Mouse (Mus musculus): Measurements from ENCODE around the gene Cipc. TPM values are rescaled to one million over a fixed set of nuclear protein-coding genes. Genes with fewer than 3 reads are reported as not detected.

Cipc gene
- polyA plus RNA-seq, 1 experiment from 2014 or later = 33.5 TPM

DNA sequence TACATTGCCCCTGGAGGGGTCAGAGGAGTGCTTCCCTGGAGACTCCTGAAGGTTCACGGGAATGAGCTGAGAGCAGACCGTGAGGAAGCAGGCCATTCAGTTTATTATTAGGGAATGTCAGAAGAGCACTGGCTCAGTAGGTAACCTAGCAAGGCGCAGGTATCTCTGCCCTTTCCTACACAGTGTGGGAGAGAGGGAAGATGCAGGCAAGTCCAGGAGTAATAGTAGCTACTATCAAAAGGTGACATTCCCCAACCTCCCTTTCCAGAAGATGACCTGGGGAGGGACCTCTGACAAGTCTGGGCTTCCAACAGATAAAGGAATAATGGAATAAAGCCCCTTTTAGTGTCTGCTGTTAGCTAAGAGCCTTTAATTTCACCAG is 22.4 kb downstream of the Cipc start:
- no peak overlapping the region for H3K4me2 ChIP-seq (ENCODE audit: low read depth, low read length)
- WGBS = 68% methylated on average over 3 of the region's 3 CpGs
- no peaks in the 10 kb centered on the region for H3K4me1 ChIP-seq (ENCODE audit: control insufficient read depth, insufficient read depth, low read length)
- ATAC-seq (replicated peaks; ENCODE audit: insufficient number of reproducible peaks, low FRiP score, low TSS enrichment, low read depth) (no peak), DNase-seq (ENCODE audit: low spot score) (no peak)
- no peaks in the 10 kb centered on the region for H3K27me3 ChIP-seq (ENCODE audit: control insufficient read depth, insufficient read depth, low read length)
- no peaks in the 10 kb centered on the region for H3K36me3 ChIP-seq (replicated peaks; ENCODE audit: control insufficient read depth, insufficient read depth, low read depth, low read length)
- H3K27ac ChIP-seq (replicated peaks; ENCODE audit: low read depth, low read length) = no peak overlapping the region
- H3K4me3 ChIP-seq (ENCODE audit: low read depth, low read length) = no peak overlapping the region
- H3K9ac ChIP-seq (replicated peaks; ENCODE audit: low read length) = no peak overlapping the region
- H3K9me3 ChIP-seq (replicated peaks; ENCODE audit: control insufficient read depth, low read length) = no peaks in the 10 kb centered on the region

DNA sequence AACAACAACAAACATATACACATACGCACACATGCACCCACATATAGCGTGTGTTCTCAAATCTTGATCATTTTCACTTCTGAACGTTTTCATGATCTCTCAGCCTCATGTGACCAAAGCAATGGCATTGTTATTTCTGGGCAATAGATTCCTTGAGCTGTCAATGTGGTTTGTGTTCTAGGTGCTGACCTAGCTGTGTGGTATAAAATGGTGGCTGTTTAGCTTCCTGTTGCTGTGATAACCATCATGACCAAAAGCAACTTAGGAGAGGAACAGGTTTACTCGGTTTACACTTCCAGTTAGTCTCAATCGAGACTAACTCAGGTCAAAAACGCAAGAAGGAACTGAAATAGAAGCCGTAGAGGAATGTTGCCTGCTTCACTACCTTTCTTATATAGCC is 24.2 kb downstream of the Cipc start:
- WGBS = 89% methylated on average over 7 of the region's 7 CpGs

DNA sequence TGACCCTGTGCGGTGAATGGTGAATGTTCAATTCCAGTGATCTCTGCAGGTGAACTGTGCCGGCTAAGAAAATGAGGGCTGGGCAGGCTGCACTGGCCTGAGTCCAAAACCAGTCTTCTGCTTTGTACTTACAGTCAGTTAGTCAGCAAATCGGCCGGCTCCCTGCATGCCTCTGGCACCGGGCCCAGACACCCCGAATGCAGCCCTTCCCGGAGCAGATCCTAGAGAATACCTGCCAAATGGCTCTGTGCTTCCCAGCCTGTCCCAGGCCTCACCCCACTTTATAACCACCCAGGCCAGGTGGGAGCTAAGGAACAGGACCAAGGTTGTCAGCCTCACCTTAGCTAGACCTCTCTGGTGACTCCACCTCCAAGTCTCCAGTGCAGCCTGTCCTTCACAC is 26.4 kb downstream of the Cipc start:
- DNase-seq (ENCODE audit: low spot score) = no peak
- H3K36me3 ChIP-seq (replicated peaks; ENCODE audit: control insufficient read depth, insufficient read depth, low read depth, low read length) = no peaks in the 10 kb centered on the region
- H3K4me3 ChIP-seq (ENCODE audit: low read depth, low read length) = no peak overlapping the region
- no peak overlapping the region for H3K4me2 ChIP-seq (ENCODE audit: low read depth, low read length)
- no peak overlapping the region for H3K27ac ChIP-seq (replicated peaks; ENCODE audit: low read depth, low read length)
- WGBS = 75% methylated on average over 7 of the region's 7 CpGs
- H3K27me3 ChIP-seq (ENCODE audit: control insufficient read depth, insufficient read depth, low read length) = peaks cover 2% of the 10 kb centered on the region; the same call in 1 of the 2 replicates
- H3K9me3 ChIP-seq (replicated peaks; ENCODE audit: control insufficient read depth, low read length) = no peaks in the 10 kb centered on the region
- no peak for ATAC-seq (replicated peaks; ENCODE audit: insufficient number of reproducible peaks, low FRiP score, low TSS enrichment, low read depth)
- no peaks in the 10 kb centered on the region; the same call in 1 of the 2 replicates for H3K4me1 ChIP-seq (ENCODE audit: control insufficient read depth, insufficient read depth, low read length)
- no peak overlapping the region for H3K9ac ChIP-seq (replicated peaks; ENCODE audit: low read length)

More for the DNA sequence above, 24.2 kb downstream of the Cipc start:
- ATAC-seq (replicated peaks; ENCODE audit: insufficient number of reproducible peaks, low FRiP score, low TSS enrichment, low read depth) (no peak), DNase-seq (ENCODE audit: low spot score) (no peak)
- Histone ChIP-seq H3K4me2 (ENCODE audit: low read depth, low read length) (no peak overlapping the region), H3K4me1 (ENCODE audit: control insufficient read depth, insufficient read depth, low read length) (no peaks in the 10 kb centered on the region; the same call in 1 of the 2 replicates), H3K36me3 (replicated peaks; ENCODE audit: control insufficient read depth, insufficient read depth, low read depth, low read length) (no peaks in the 10 kb centered on the region), H3K27me3 (ENCODE audit: control insufficient read depth, insufficient read depth, low read length) (peaks cover 2% of the 10 kb centered on the region; the same call in 1 of the 2 replicates), H3K4me3 (ENCODE audit: low read depth, low read length) (no peak overlapping the region), H3K27ac (replicated peaks; ENCODE audit: low read depth, low read length) (no peak overlapping the region), H3K9ac (replicated peaks; ENCODE audit: low read length) (no peak overlapping the region), H3K9me3 (replicated peaks; ENCODE audit: control insufficient read depth, low read length) (no peaks in the 10 kb centered on the region)

DNA sequence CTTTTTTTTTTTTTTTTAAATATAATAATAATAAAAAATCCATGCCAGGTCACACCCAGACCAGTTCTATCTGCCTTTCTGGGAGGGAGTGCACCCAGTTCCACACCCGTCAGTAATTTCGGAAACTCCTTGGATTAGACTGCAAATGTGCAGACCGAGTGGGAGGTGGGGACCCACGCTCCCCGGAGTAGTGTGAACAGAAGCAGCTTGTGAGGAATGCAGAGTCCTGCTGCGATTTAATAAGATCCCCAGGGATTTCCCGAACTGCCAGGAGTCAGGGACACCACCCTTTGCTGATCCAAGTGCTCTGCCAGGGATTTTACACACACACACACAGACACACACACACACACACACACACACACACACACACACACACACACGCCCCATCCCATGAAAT is 26.9 kb downstream of the Cipc start:
- Histone ChIP-seq H3K9ac (replicated peaks; ENCODE audit: low read length) (no peak overlapping the region), H3K4me3 (ENCODE audit: low read depth, low read length) (no peak overlapping the region), H3K27ac (replicated peaks; ENCODE audit: low read depth, low read length) (no peak overlapping the region), H3K4me2 (ENCODE audit: low read depth, low read length) (no peak overlapping the region), H3K27me3 (ENCODE audit: control insufficient read depth, insufficient read depth, low read length) (peaks cover 2% of the 10 kb centered on the region; the same call in 1 of the 2 replicates), H3K4me1 (ENCODE audit: control insufficient read depth, insufficient read depth, low read length) (no peaks in the 10 kb centered on the region; the same call in 1 of the 2 replicates), H3K36me3 (replicated peaks; ENCODE audit: control insufficient read depth, insufficient read depth, low read depth, low read length) (no peaks in the 10 kb centered on the region), H3K9me3 (replicated peaks; ENCODE audit: control insufficient read depth, low read length) (no peaks in the 10 kb centered on the region)
- WGBS = 30% methylated on average over 8 of the region's 8 CpGs
- DNase-seq (ENCODE audit: low spot score) (no peak), ATAC-seq (replicated peaks; ENCODE audit: insufficient number of reproducible peaks, low FRiP score, low TSS enrichment, low read depth) (no peak)

DNA sequence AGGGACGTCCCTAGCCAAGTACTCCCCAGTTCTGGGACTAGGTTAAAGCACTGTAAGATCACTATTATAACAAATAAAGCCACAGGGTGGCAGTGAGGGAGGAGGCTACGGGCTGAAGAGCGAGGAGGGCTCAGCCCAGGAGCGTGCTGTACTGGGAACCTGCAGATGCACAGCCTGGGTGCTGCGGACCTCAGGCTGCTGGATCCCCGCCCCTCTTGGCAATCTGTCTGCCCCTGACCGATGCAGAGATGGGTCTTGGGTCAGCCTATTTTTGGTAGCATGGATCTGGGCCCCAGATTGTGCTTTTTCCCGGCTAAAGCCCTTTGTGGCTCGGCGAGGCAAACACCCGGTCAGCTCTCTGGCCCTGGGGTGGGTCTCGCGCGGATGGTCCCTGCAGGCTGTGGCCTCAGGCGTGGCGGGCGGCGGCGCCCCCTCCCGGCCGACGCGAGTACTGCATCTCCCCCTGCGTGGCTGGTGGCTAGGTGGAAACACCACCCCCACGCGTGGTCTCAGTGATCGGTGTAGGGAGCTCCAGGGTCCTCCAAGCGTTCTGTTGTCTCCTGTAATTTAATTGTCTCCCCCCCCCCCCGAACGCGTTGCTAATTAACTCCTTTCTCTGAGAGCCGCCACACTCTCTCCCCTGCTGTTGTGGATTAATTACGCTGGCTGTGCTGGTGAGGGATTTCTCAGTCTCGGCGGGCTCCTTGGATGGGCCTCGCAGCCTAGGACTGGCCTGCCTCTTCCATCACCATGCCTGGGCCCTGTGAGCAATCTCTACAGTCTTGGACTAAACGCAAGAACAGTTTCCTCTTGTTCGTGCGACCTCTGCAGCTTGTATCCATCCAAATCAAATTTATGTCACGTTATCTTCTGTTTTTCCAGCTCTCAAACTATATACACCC is 27.8 kb downstream of the Cipc start:
- H3K27me3 ChIP-seq (ENCODE audit: control insufficient read depth, insufficient read depth, low read length) = peaks cover 2% of the 10 kb centered on the region; the same call in 1 of the 2 replicates
- peak overlapping the region; percentile 26; the same call in 1 of the 2 replicates for H3K4me3 ChIP-seq (ENCODE audit: low read depth, low read length)
- peak overlapping the region; percentile 34 for H3K9ac ChIP-seq (replicated peaks; ENCODE audit: low read length)
- H3K9me3 ChIP-seq (replicated peaks; ENCODE audit: control insufficient read depth, low read length) = no peaks in the 10 kb centered on the region
- H3K36me3 ChIP-seq (replicated peaks; ENCODE audit: control insufficient read depth, insufficient read depth, low read depth, low read length) = no peaks in the 10 kb centered on the region
- H3K4me1 ChIP-seq (ENCODE audit: control insufficient read depth, insufficient read depth, low read length) = no peaks in the 10 kb centered on the region; the same call in 1 of the 2 replicates
- DNase-seq (ENCODE audit: low spot score) (peak; percentile 64), ATAC-seq (replicated peaks; ENCODE audit: insufficient number of reproducible peaks, low FRiP score, low TSS enrichment, low read depth) (peak; percentile 49)
- no peak overlapping the region for H3K27ac ChIP-seq (replicated peaks; ENCODE audit: low read depth, low read length)
- WGBS = 6% methylated on average over 40 of the region's 40 CpGs
- peak overlapping the region; percentile 52 for H3K4me2 ChIP-seq (ENCODE audit: low read depth, low read length)

DNA sequence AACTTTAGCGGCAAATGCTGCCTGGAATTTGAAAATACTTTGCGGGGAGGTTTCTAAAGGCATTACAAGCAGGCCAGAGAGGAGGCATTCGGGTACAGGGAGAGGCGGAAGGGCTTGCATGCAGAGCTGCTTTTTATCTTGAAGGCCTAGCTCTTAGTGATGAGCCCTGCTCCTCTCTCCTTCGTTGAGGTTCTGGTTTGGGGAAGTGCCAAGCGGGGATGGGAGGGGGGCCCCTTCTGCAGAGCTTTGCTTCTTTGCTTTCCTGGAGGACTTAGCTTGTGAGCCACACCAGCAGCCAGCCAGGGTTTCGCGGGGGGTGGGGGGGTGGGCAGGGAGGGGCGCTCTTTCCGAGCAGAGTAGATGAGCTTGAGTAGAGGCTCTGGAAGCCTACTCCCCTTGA is 28.9 kb downstream of the Cipc start:
- no peaks in the 10 kb centered on the region; the same call in 1 of the 2 replicates for H3K4me1 ChIP-seq (ENCODE audit: control insufficient read depth, insufficient read depth, low read length)
- no peaks in the 10 kb centered on the region for H3K36me3 ChIP-seq (replicated peaks; ENCODE audit: control insufficient read depth, insufficient read depth, low read depth, low read length)
- H3K27ac ChIP-seq (replicated peaks; ENCODE audit: low read depth, low read length) = no peak overlapping the region
- H3K4me3 ChIP-seq (ENCODE audit: low read depth, low read length) = no peak overlapping the region
- DNase-seq (ENCODE audit: low spot score) = no peak
- H3K27me3 ChIP-seq (ENCODE audit: control insufficient read depth, insufficient read depth, low read length) = peaks cover 2% of the 10 kb centered on the region; the same call in 1 of the 2 replicates
- ATAC-seq (replicated peaks; ENCODE audit: insufficient number of reproducible peaks, low FRiP score, low TSS enrichment, low read depth) = no peak
- WGBS = 43% methylated on average over 10 of the region's 10 CpGs
- H3K9ac ChIP-seq (replicated peaks; ENCODE audit: low read length) = no peak overlapping the region
- no peaks in the 10 kb centered on the region for H3K9me3 ChIP-seq (replicated peaks; ENCODE audit: control insufficient read depth, low read length)
- H3K4me2 ChIP-seq (ENCODE audit: low read depth, low read length) = no peak overlapping the region

DNA sequence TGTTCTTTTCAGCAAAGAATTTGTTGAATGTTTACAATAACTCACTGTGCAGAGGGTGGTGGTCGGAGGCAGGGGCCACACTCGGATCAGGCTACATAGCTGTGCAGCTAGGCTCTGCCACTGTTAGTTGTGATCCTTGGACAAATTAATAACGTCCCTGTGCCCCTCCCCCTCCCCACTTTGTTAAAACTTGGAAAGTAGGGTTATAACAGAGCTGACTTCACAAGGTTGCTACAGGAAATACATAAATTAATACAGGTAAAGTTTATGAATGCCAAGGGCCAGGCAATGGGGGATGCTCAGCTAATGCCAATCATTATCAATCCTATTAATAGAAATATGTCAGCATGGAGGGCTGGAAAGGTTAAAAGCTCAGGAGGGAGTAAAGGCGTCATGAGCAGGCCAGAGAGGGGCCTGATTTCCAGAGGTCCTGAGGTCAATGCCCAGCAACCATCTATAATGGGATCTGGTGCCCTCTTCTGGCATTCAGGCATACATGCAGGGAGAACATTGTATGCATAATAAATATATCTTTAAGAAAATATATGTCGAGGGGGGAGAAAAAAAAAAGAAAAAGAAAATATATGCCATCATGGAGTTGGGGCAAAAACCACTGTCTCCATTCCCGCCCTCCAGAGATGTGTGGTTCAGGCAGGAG is 29.8 kb downstream of the Cipc start:
- H3K4me1 ChIP-seq (ENCODE audit: control insufficient read depth, insufficient read depth, low read length) = no peaks in the 10 kb centered on the region; the same call in 1 of the 2 replicates
- ATAC-seq (replicated peaks; ENCODE audit: insufficient number of reproducible peaks, low FRiP score, low TSS enrichment, low read depth) (no peak), DNase-seq (ENCODE audit: low spot score) (no peak)
- no peaks in the 10 kb centered on the region for H3K36me3 ChIP-seq (replicated peaks; ENCODE audit: control insufficient read depth, insufficient read depth, low read depth, low read length)
- H3K27ac ChIP-seq (replicated peaks; ENCODE audit: low read depth, low read length) = no peak overlapping the region
- H3K9me3 ChIP-seq (replicated peaks; ENCODE audit: control insufficient read depth, low read length) = no peaks in the 10 kb centered on the region
- H3K9ac ChIP-seq (replicated peaks; ENCODE audit: low read length) = no peak overlapping the region
- H3K4me2 ChIP-seq (ENCODE audit: low read depth, low read length) = no peak overlapping the region
- peaks cover 2% of the 10 kb centered on the region; the same call in 1 of the 2 replicates for H3K27me3 ChIP-seq (ENCODE audit: control insufficient read depth, insufficient read depth, low read length)
- 60% methylated on average over 6 of the region's 6 CpGs for WGBS
- H3K4me3 ChIP-seq (ENCODE audit: low read depth, low read length) = no peak overlapping the region

DNA sequence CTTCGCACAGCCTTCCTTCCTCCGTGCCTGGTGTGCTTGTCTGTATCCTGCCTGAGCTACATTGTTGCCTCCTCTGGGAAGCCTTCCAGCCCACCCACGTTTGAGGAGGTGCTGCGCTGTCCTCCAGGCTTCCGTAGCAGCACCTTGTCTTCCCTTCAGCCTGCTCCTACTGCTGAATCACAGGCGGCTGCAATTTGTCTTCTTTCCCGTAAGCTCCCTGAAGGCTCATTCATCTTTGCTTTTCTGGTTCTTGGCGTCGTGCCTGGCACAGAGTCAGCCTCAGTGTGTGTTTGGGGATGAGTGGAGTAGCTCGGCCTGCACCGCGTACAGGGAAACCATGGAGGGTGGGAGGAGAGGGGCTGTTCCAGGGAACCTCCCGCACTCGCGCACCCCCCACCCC is 31.0 kb downstream of the Cipc start:
- H3K27ac ChIP-seq (replicated peaks; ENCODE audit: low read depth, low read length) = no peak overlapping the region
- no peak for ATAC-seq (replicated peaks; ENCODE audit: insufficient number of reproducible peaks, low FRiP score, low TSS enrichment, low read depth)
- no peaks in the 10 kb centered on the region for H3K36me3 ChIP-seq (replicated peaks; ENCODE audit: control insufficient read depth, insufficient read depth, low read depth, low read length)
- H3K9me3 ChIP-seq (replicated peaks; ENCODE audit: control insufficient read depth, low read length) = no peaks in the 10 kb centered on the region
- 32% methylated on average over 15 of the region's 15 CpGs for WGBS
- H3K4me2 ChIP-seq (ENCODE audit: low read depth, low read length) = no peak overlapping the region
- no peak overlapping the region for H3K9ac ChIP-seq (replicated peaks; ENCODE audit: low read length)
- H3K4me3 ChIP-seq (ENCODE audit: low read depth, low read length) = no peak overlapping the region
- H3K4me1 ChIP-seq (ENCODE audit: control insufficient read depth, insufficient read depth, low read length) = no peaks in the 10 kb centered on the region; the same call in 1 of the 2 replicates
- no peak for DNase-seq (ENCODE audit: low spot score)
- H3K27me3 ChIP-seq (ENCODE audit: control insufficient read depth, insufficient read depth, low read length) = peaks cover 2% of the 10 kb centered on the region; the same call in 1 of the 2 replicates

All from embryonic facial prominence, embryonic 11.5 days (tissue).